Mouse (Mus musculus): ENCODE data around the gene Vgll4. TPM values are rescaled to one million over a fixed set of nuclear protein-coding genes. Genes with fewer than 3 reads are reported as not detected.
A peak's percentile ranks its signal among the peaks of the same experiment; 100 is the strongest.

Vgll4 gene
- polyA plus RNA-seq, 1 experiment from 2014 or later, result 54.8 TPM

DNA sequence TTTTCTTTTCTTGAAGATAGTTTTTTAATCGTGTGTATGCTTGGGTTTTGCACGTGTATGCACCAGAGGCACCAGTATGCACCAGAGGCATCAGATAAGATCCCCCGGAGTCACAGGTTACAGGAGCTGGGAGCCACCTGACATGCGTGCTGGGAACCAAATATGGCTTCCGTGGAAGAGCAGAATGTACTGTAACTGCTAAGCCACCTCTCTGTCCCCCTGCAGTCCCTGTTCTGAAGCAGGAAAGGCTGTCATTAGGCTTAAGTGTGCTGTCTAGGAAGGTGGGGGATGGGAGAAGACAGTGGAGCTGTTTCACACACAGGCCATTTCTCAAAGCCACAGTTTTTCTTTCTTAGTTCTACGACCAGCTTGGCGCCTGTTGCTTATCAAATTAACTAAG lies 121.0 kb downstream of the Vgll4 start:
- no peaks in the 10 kb centered on the region for H3K36me3 ChIP-seq (ENCODE audit: control insufficient read depth, insufficient read depth, low read length)
- H3K4me3 ChIP-seq (ENCODE audit: low read depth, low read length), result no peak overlapping the region
- DNase-seq (ENCODE audit: low spot score, missing footprints) (no peak), ATAC-seq (ENCODE audit: low FRiP score) (no peak)
- no peak overlapping the region; the same call in 1 of the 2 replicates for H3K9ac ChIP-seq (ENCODE audit: low read length)
- no peak overlapping the region for H3K27ac ChIP-seq (ENCODE audit: low read depth, low read length)
- H3K27me3 ChIP-seq (ENCODE audit: control insufficient read depth, insufficient read depth, low read length), result no peaks in the 10 kb centered on the region
- 84% methylated on average over 7 of the region's 7 CpGs for WGBS
- peaks cover 22% of the 10 kb centered on the region for H3K4me1 ChIP-seq (ENCODE audit: control insufficient read depth, insufficient read depth, low read length)
- H3K9me3 ChIP-seq (ENCODE audit: control insufficient read depth, low read length), result no peaks in the 10 kb centered on the region
- no peak overlapping the region for H3K4me2 ChIP-seq

GRCm38 (mm10) chr6:114847582-114848174 lies 122.1 kb downstream of the Vgll4 start:
- ATAC-seq (ENCODE audit: low FRiP score), result no peak
- no peak overlapping the region for H3K4me3 ChIP-seq (ENCODE audit: low read depth, low read length)
- H3K27ac ChIP-seq (ENCODE audit: low read depth, low read length), result no peak overlapping the region
- no peaks in the 10 kb centered on the region for H3K9me3 ChIP-seq (ENCODE audit: control insufficient read depth, low read length)
- no peak overlapping the region for H3K4me2 ChIP-seq
- peaks cover 22% of the 10 kb centered on the region for H3K4me1 ChIP-seq (ENCODE audit: control insufficient read depth, insufficient read depth, low read length)
- no peak overlapping the region for H3K9ac ChIP-seq (ENCODE audit: low read length)
- WGBS, result 82% methylated on average over 12 of the region's 12 CpGs
- H3K36me3 ChIP-seq (ENCODE audit: control insufficient read depth, insufficient read depth, low read length), result no peaks in the 10 kb centered on the region
- H3K27me3 ChIP-seq (ENCODE audit: control insufficient read depth, insufficient read depth, low read length), result no peaks in the 10 kb centered on the region
- no peak for DNase-seq (ENCODE audit: low spot score, missing footprints)

DNA sequence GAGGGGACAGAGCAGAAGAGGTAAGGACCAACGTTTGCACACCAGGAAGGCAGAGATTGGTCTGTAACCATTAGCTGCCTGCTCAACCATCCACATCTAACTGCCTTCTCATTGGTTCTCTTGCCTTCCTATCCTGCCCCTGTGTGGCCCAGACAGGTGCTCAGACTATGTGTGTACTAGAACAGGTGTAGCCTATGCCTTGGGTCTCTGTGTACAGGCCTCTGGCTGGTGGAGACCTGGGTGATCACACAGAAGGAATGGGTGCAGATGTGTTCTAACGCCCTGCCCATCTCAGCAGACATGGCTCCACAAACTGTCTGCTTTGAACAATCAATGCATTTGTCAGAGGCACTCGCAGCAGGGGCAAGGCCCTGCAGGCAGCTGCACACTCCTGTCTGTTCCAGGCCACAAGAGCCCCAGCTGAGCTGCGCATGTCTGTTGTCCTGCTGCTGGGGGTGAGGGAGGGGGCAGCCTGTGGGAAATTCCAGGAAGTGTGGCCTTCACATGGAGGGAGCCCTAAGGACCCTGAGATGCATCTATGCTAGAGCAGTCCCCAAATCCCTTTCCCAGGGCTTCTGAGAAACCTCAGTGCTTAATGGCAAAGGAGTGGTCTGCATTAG lies 123.5 kb downstream of the Vgll4 start:
- Histone ChIP-seq H3K27ac (ENCODE audit: low read depth, low read length) (peak overlapping the region; percentile 37; the same call in 1 of the 2 replicates), H3K27me3 (ENCODE audit: control insufficient read depth, insufficient read depth, low read length) (no peaks in the 10 kb centered on the region), H3K4me2 (no peak overlapping the region), H3K4me3 (ENCODE audit: low read depth, low read length) (no peak overlapping the region), H3K36me3 (ENCODE audit: control insufficient read depth, insufficient read depth, low read length) (no peaks in the 10 kb centered on the region), H3K9me3 (ENCODE audit: control insufficient read depth, low read length) (no peaks in the 10 kb centered on the region), H3K9ac (ENCODE audit: low read length) (no peak overlapping the region), H3K4me1 (ENCODE audit: control insufficient read depth, insufficient read depth, low read length) (peaks cover 10% of the 10 kb centered on the region)
- WGBS, result 33% methylated on average over 4 of the region's 4 CpGs
- peak; percentile 62; the same call in 1 of the 2 replicates for ATAC-seq (ENCODE audit: low FRiP score)
- no peak for DNase-seq (ENCODE audit: low spot score, missing footprints)

DNA sequence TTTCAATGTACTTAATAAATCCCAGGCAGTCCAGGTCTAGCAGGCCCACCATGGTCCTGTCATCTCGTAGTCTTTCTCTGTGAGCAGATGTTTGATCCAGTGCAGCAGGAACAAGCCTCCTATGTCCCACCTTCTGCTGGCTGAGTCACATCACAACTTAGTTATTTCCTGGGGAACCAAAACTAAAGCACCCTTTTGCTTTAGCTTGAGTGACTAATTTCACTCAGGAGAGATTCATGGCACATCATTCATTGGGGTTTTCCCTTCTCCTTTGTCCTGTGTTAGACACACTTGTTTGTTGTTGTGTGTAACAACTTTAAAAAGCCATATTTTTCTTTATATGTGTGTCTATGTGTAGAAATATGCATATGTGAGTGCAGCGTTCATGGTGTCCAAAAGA lies 126.9 kb downstream of the Vgll4 start:
- 91% methylated on average over 2 of the region's 2 CpGs for WGBS
- DNase-seq (ENCODE audit: low spot score, missing footprints), result no peak
- no peak overlapping the region for H3K27ac ChIP-seq (ENCODE audit: low read depth, low read length)

GRCm38 (mm10) chr6:114842131-114842530 lies 127.7 kb downstream of the Vgll4 start:
- 82% methylated on average over 3 of the region's 3 CpGs for WGBS
- H3K9me3 ChIP-seq (ENCODE audit: control insufficient read depth, low read length), result no peaks in the 10 kb centered on the region
- no peaks in the 10 kb centered on the region for H3K36me3 ChIP-seq (ENCODE audit: control insufficient read depth, insufficient read depth, low read length)
- peaks cover 13% of the 10 kb centered on the region for H3K4me1 ChIP-seq (ENCODE audit: control insufficient read depth, insufficient read depth, low read length)
- H3K9ac ChIP-seq (ENCODE audit: low read length), result no peak overlapping the region
- H3K4me3 ChIP-seq (ENCODE audit: low read depth, low read length), result no peak overlapping the region
- no peaks in the 10 kb centered on the region for H3K27me3 ChIP-seq (ENCODE audit: control insufficient read depth, insufficient read depth, low read length)
- no peak for DNase-seq (ENCODE audit: low spot score, missing footprints)
- H3K27ac ChIP-seq (ENCODE audit: low read depth, low read length), result no peak overlapping the region
- no peak overlapping the region for H3K4me2 ChIP-seq
- no peak for ATAC-seq (ENCODE audit: low FRiP score)

More for the DNA sequence above, 126.9 kb downstream of the Vgll4 start:
- ATAC-seq (ENCODE audit: low FRiP score), result no peak
- no peaks in the 10 kb centered on the region for H3K9me3 ChIP-seq (ENCODE audit: control insufficient read depth, low read length)
- H3K4me3 ChIP-seq (ENCODE audit: low read depth, low read length), result no peak overlapping the region
- H3K9ac ChIP-seq (ENCODE audit: low read length), result no peak overlapping the region
- no peak overlapping the region for H3K4me2 ChIP-seq
- H3K36me3 ChIP-seq (ENCODE audit: control insufficient read depth, insufficient read depth, low read length), result no peaks in the 10 kb centered on the region
- H3K27me3 ChIP-seq (ENCODE audit: control insufficient read depth, insufficient read depth, low read length), result no peaks in the 10 kb centered on the region
- H3K4me1 ChIP-seq (ENCODE audit: control insufficient read depth, insufficient read depth, low read length), result peaks cover 13% of the 10 kb centered on the region

DNA sequence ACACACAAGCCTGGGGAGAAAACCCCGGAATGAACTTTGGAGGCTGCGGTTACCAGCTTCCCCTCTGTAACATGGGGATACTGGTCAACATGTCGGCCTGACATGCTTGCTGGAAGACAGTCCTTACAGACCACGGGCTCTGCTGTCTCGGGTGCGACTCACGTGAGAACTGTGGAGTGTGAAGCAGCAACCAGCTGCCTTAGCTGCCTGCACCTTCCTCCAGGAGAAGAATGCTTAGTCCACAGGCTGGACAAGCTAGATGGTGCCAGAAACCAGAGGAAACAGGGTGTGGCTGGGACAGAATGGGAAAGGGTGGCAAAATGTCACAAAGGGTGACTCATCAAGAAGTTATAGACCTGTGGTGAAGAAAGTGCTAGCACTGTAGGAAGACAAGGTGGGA lies 129.8 kb downstream of the Vgll4 start:
- Histone ChIP-seq H3K27ac (ENCODE audit: low read depth, low read length) (no peak overlapping the region), H3K9me3 (ENCODE audit: control insufficient read depth, low read length) (no peaks in the 10 kb centered on the region), H3K27me3 (ENCODE audit: control insufficient read depth, insufficient read depth, low read length) (no peaks in the 10 kb centered on the region), H3K4me1 (ENCODE audit: control insufficient read depth, insufficient read depth, low read length) (peaks cover 8% of the 10 kb centered on the region), H3K4me2 (no peak overlapping the region), H3K9ac (ENCODE audit: low read length) (no peak overlapping the region), H3K36me3 (ENCODE audit: control insufficient read depth, insufficient read depth, low read length) (no peaks in the 10 kb centered on the region), H3K4me3 (ENCODE audit: low read depth, low read length) (no peak overlapping the region)
- WGBS, result 90% methylated on average over 7 of the region's 7 CpGs
- no peak for ATAC-seq (ENCODE audit: low FRiP score)
- no peak for DNase-seq (ENCODE audit: low spot score, missing footprints)

DNA sequence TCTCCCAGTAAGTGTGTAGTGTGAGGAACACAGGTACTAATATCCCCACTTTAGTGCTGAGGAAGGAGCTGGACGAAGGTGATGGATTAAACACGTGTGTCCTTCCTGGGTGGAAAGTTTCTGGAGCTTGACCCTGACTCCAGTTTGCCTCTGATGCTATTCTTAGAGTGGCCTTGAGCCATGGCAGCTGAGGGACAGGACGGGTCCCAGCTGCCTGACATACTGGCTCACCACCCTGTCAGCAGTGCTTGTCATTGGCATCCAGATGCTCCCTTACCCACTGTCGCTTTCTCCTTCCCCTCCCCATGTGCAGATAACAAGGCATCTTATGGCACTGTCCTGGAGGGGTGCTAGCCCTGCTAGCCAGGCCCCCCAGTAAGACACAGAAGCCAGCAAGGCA lies 130.9 kb downstream of the Vgll4 start:
- Histone ChIP-seq H3K27me3 (ENCODE audit: control insufficient read depth, insufficient read depth, low read length) (no peaks in the 10 kb centered on the region), H3K9me3 (ENCODE audit: control insufficient read depth, low read length) (no peaks in the 10 kb centered on the region), H3K4me1 (ENCODE audit: control insufficient read depth, insufficient read depth, low read length) (peaks cover 8% of the 10 kb centered on the region), H3K27ac (ENCODE audit: low read depth, low read length) (no peak overlapping the region), H3K36me3 (ENCODE audit: control insufficient read depth, insufficient read depth, low read length) (no peaks in the 10 kb centered on the region), H3K4me3 (ENCODE audit: low read depth, low read length) (no peak overlapping the region), H3K4me2 (no peak overlapping the region), H3K9ac (ENCODE audit: low read length) (no peak overlapping the region)
- DNase-seq (ENCODE audit: low spot score, missing footprints) (no peak), ATAC-seq (ENCODE audit: low FRiP score) (no peak)
- WGBS, result 84% methylated on average over 4 of the region's 4 CpGs

- Histone ChIP-seq H3K27me3 (ENCODE audit: control insufficient read depth, insufficient read depth, low read length) (no peaks in the 10 kb centered on the region), H3K4me1 (ENCODE audit: control insufficient read depth, insufficient read depth, low read length) (peaks cover 8% of the 10 kb centered on the region), H3K9ac (ENCODE audit: low read length) (no peak overlapping the region), H3K4me2 (no peak overlapping the region), H3K9me3 (ENCODE audit: control insufficient read depth, low read length) (no peaks in the 10 kb centered on the region), H3K27ac (ENCODE audit: low read depth, low read length) (no peak overlapping the region), H3K4me3 (ENCODE audit: low read depth, low read length) (no peak overlapping the region), H3K36me3 (ENCODE audit: control insufficient read depth, insufficient read depth, low read length) (no peaks in the 10 kb centered on the region)
- 88% methylated on average over 3 of the region's 3 CpGs for WGBS
- DNase-seq (ENCODE audit: low spot score, missing footprints) (no peak), ATAC-seq (ENCODE audit: low FRiP score) (no peak)
Measured at GRCm38 (mm10) chr6:114836433-114836832, 133.4 kb downstream of the Vgll4 start.

DNA sequence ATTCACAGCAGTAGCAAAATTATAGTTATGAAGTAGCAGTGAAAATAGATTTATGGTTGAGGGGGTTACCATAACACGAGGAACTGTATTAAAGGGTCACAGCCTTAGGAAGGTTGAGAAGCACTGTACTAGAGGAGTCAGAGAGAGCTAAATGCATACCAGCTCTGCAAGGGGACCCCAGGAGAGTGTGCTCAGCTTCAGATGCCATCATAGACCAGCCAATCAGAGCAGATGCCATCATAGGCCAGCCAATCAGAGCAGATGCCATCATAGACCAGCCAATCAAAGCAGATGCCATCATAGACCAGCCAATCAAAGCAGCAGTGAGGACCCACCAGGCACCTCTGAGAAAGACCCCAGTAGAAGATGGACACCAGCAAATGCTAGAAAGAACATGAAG lies 134.0 kb downstream of the Vgll4 start:
- 76% methylated on average over 1 of the region's 1 CpGs for WGBS
- no peak overlapping the region for H3K9ac ChIP-seq (ENCODE audit: low read length)
- ATAC-seq (ENCODE audit: low FRiP score) (no peak), DNase-seq (ENCODE audit: low spot score, missing footprints) (peak; percentile 61)
- H3K4me3 ChIP-seq (ENCODE audit: low read depth, low read length), result no peak overlapping the region
- no peak overlapping the region for H3K27ac ChIP-seq (ENCODE audit: low read depth, low read length)
- no peaks in the 10 kb centered on the region for H3K27me3 ChIP-seq (ENCODE audit: control insufficient read depth, insufficient read depth, low read length)
- H3K4me1 ChIP-seq (ENCODE audit: control insufficient read depth, insufficient read depth, low read length), result peaks cover 3% of the 10 kb centered on the region; the same call in 1 of the 2 replicates
- H3K36me3 ChIP-seq (ENCODE audit: control insufficient read depth, insufficient read depth, low read length), result no peaks in the 10 kb centered on the region
- H3K9me3 ChIP-seq (ENCODE audit: control insufficient read depth, low read length), result no peaks in the 10 kb centered on the region
- no peak overlapping the region for H3K4me2 ChIP-seq

Data from midbrain, embryonic 11.5 days (tissue).